Mouse (Mus musculus) layer of hippocampus, postnatal 36 days (tissue): ENCODE data around the gene Ifna11. TPM values are rescaled to one million over a fixed set of nuclear protein-coding genes. Genes with fewer than 3 reads are reported as not detected.

Source experiments
- DNase-seq, 2 experiments: peaks; one replicate each; pipeline ENCODE4 v3.0.0; 2022
- total RNA-seq, 2 experiments: library from RNA; stranded (reverse); gene quantifications; 2 replicates each; pipeline ENCODE4 v1.2.3; 2021

Gene Ifna11
- total RNA-seq, 2 experiments from 2014 or later = not detected

DNA sequence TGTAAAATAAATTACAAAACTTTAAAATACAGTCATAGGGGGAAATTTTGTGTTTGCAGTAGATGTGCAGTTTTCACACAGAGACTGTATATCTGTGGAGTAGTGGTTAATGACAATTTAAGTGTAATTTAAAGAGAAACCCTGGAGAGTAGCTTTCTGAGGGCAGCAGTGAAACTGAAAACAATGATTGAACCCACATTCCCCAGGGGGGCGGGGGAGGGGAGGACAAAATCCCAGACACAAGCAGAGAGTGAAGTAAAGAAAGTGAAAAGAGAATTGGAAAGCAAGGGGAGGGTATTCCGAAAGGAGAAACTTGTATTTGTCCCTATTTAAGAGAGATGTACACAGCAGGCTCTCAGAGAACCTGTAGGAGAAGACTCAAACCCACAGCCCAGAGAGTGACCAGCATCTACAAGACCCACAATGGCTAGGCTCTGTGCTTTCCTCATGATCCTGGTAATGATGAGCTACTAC is 21.7 kb downstream of the Ifna11 start, which contains the start of gene Ifna4:
Gene Ifna4, plus strand, starts transcription at position 424 of the 474 bp plus-strand sequence.
- DNase-seq = no peak

GRCm38 (mm10) chr4:88845334-88845733 is 25.6 kb downstream of the Ifna11 start:
- no peak for DNase-seq

DNA sequence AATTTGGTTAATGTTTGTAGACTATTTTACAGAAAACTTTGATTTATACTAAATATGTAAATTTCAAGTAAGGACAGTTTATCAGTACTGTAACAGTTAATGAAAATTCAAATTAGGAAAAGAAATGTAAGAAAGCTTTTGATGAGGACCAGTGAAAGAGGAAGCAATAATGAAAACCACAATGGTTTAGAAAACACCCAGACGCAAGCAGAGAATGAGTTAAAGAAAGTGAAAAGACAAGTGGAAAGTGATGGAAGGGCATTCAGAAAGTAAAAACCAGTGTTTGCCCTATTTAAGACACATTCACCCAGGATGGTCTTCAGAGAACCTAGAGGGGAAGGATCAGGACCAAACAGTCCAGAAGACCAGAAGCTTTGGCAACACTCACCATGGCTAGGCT is 29.9 kb downstream of the Ifna11 start, which contains the start of gene Ifna1:
Gene Ifna1, plus strand, starts transcription at position 390 of the 400 bp plus-strand sequence.
- DNase-seq = no peak

GRCm38 (mm10) chr4:88851026-88851763 is 31.4 kb downstream of the Ifna11 start:
- DNase-seq = no peak

DNA sequence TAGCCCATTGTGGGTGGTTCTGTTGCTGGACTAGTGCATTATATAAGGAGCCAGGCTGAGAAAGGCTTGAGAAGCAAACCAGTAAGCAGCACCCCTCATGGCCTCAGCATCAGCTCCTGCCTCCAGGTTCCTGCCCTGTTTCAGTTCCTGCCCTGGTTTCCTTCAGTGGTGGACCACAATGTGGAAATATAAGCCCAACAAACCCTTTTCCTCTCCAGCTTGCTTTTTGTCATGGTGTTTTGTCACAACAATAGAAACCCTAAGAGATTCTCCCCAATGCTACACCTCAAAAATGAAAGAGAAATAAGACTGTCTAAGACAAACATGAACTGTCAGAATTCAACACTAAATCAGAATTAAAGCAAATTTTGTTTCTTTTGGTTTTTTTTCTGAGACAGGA is 39.5 kb downstream of the Ifna11 start:
- no peak for DNase-seq

DNA sequence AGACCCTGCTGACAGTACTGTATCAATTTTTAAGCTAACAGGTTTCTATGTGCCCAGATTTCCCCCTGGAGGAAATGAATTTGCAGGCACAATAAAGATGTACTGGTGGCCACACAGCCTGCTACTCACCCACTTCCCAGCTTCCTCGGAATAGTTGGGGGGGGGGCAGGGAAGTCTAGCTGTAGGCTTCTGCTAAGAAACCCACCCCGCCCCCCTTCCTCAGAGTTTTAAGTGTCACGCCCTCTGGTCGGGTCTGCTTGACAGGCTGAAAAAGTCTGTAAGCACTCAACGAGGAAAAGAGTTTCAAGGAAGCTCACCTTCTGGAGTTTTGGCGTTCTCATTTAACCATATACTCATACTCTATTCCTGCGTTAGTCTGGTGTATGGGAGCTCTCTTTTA is 43.5 kb downstream of the Ifna11 start:
- no peak for DNase-seq

GRCm38 (mm10) chr4:88864599-88864998 is 44.8 kb downstream of the Ifna11 start:
- DNase-seq = no peak

DNA sequence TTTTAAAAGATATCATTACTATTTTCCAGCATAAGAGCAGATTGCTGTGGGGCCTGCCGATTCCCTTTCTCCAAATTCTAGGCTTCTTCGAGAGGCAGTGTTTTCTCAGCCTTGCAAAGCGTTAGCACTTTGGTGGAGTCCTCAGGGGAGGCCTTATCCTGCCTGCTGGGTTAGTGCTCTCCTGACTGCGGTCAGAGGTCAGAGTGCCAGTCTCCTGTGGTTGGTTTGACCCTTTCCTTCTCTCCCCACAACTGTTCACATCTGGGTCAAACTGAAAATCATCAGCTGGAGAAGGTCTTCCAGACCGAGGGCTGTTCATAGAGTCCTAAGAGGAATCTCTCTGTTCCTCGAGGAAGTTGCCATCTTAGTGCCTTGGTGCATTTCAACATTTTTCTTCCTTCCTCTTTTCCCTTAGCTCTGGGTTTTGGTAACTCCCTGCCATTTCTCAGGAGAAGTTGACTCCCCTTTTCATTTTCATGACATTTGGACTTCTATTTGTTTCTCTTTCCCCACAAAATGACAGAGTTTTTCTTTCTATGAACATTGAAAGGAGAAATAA is 45.3 kb downstream of the Ifna11 start:
- DNase-seq = no peak

DNA sequence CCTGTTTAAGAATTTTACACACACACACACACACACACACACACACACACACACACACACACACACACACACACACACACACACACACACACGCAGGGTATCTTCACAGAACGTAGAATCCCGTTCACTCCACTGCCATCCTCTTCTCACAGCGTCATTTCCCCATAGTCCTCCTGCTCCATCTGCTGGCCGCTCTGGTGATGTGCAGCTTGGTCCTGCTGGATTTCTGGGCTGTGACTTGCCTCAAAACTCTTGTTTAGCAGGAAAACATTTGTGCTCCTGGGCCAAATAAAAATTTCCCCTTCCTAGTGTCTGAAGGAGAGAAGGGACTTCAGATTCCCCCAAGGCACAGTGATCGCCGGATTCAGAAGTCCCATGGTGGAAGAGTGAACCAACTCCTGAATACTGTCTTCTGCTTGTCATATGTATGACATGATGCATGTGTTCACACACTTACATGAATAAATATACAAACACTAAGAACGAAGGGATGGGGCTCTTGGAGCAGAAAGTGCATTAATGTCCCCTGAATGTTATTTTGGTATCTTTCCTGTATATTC is 47.7 kb downstream of the Ifna11 start:
- DNase-seq = peak; percentile 66 to 73

DNA sequence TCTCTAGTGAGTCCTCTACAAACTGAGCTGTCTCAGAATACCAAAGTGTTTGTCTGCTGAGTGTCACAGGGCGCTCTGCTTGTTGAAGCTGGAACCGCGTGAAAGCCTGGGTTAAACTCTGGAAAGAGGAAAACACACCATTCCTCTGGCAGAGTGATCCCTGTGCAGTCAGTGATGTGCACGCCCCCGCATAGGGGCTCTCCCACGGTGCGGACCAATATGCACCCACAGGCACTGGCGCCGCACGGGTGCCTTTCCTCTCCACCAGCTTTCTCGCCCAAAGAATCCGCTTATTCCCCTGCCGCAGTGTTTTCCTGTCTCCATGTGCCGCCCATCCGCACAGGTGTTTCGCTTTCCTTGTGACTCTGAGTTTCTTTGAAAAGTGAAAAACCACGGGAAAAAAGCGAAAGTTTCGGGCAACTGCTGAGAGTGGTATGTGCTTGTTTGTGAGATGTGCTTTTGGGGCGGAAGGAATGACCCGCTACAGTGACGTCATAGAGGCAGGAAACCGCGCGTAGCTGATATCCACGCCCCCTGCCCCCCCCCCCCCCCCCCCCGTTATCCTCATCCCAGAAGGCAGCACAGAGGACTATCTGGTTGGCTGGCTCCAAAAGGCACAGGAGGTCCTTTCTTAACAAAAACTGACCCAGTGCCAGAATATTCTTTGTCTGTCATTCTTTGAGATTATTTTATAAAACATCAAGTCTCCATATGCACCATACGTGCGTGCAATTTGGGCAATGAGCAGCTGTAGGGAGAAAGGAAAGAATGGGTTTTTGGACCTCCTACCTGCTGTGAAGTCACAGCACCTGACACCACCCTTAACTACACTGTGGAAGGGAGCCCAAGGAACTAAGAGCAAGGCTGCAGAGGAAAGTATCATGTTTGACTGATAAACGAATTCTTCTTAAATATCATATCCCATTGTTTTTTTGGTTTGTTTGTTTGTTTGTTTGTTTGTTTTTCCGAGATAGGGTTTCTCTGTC is 48.5 kb downstream of the Ifna11 start:
- DNase-seq = peak; percentile 7 to 17

Other genes with a start within 250 kb of the Ifna11 start
- gene Ifna14, start 248.2 kb upstream of the Ifna11 start, total RNA-seq = not detected
- gene Ifna9, start 227.6 kb upstream of the Ifna11 start, total RNA-seq = not detected
- not detected for gene Ifna12, start 216.6 kb upstream of the Ifna11 start, total RNA-seq
- not detected for gene C87499, start 185.5 kb upstream of the Ifna11 start, total RNA-seq
- gene Ifna13, start 175.5 kb upstream of the Ifna11 start, total RNA-seq = not detected
- not detected for gene Ifna16, start 143.0 kb upstream of the Ifna11 start, total RNA-seq
- not detected for gene Ifna2, start 136.0 kb upstream of the Ifna11 start, total RNA-seq
- gene Ifnab, start 128.6 kb upstream of the Ifna11 start, total RNA-seq = not detected
- gene Gm26566, start 98.2 kb upstream of the Ifna11 start, total RNA-seq = 1 to 10 TPM in 1 of 2 experiments, under 1 TPM in 1; 0.90 to 1.5 TPM
- gene Klhl9, start 97.5 kb upstream of the Ifna11 start, total RNA-seq = 100 to 1,000 TPM; 105 to 112 TPM
- not detected for gene Gm13271, start 65.1 kb upstream of the Ifna11 start, total RNA-seq
- not detected for gene Gm13283, start 59.8 kb upstream of the Ifna11 start, total RNA-seq
- gene Gm13290, start 46.1 kb upstream of the Ifna11 start, total RNA-seq = not detected
- gene Gm13289, start 43.0 kb upstream of the Ifna11 start, total RNA-seq = not detected
- gene Gm13272, start 40.1 kb upstream of the Ifna11 start, total RNA-seq = not detected
- not detected for gene Ifnz, start 37.8 kb upstream of the Ifna11 start, total RNA-seq
- gene Gm13276, start 34.2 kb upstream of the Ifna11 start, total RNA-seq = not detected
- gene Gm13277, start 31.3 kb upstream of the Ifna11 start, total RNA-seq = not detected
- not detected for gene Gm13278, start 28.4 kb upstream of the Ifna11 start, total RNA-seq
- not detected for gene Gm13275, start 25.5 kb upstream of the Ifna11 start, total RNA-seq
- gene Gm13279, start 22.6 kb upstream of the Ifna11 start, total RNA-seq = not detected
- not detected for gene Gm13285, start 20.3 kb upstream of the Ifna11 start, total RNA-seq
- not detected for gene Gm13287, start 16.7 kb upstream of the Ifna11 start, total RNA-seq
- gene Gm13288, start 14.4 kb upstream of the Ifna11 start, total RNA-seq = not detected
- not detected for gene Ifna7, start 3.7 kb upstream of the Ifna11 start, total RNA-seq
- gene Ifna6, start 7.5 kb downstream of the Ifna11 start, total RNA-seq = not detected
- not detected for gene Ifna5, start 15.6 kb downstream of the Ifna11 start, total RNA-seq
- not detected for gene Ifna4, start 21.9 kb downstream of the Ifna11 start, total RNA-seq
- not detected for gene Ifna1, start 30.1 kb downstream of the Ifna11 start, total RNA-seq
- not detected for gene Ifne, start 60.2 kb downstream of the Ifna11 start, total RNA-seq